Mouse (Mus musculus) C2C12 (cell line): ENCODE data around the gene Il16.

Experiments
- CEBPB ChIP-seq: IDR thresholded peaks from one replicate; pipeline ENCODE4 v1.6.1; 2011; ENCODE audit warnings: low read depth, mild to moderate bottlenecking, control low read depth, moderate library complexity
- CTCF ChIP-seq: IDR thresholded peaks from one replicate; pipeline ENCODE4 v1.5.1; 2011; ENCODE audit not compliant: control insufficient read depth, insufficient read depth, insufficient read length
- FOSL1 ChIP-seq: IDR thresholded peaks from one replicate; pipeline ENCODE4 v1.8.0; 2011; ENCODE audit warnings: mild to moderate bottlenecking, low read length; ENCODE audit not compliant: poor library complexity, insufficient read depth, severe bottlenecking
- MAX ChIP-seq: IDR thresholded peaks from one replicate; pipeline ENCODE4 v1.6.1; 2011; ENCODE audit warnings: mild to moderate bottlenecking, control low read depth
- MYOD1 ChIP-seq: IDR thresholded peaks from one replicate; pipeline ENCODE4 v1.6.1; 2011; ENCODE audit warnings: low read depth; ENCODE audit not compliant: control insufficient read depth, insufficient read length
- MYOG ChIP-seq: IDR thresholded peaks from one replicate; pipeline ENCODE4 v1.6.1; 2011; ENCODE audit not compliant: control insufficient read depth, insufficient read length; ENCODE audit errors: extremely low read depth
- USF1 ChIP-seq: IDR thresholded peaks from one replicate; pipeline ENCODE4 v1.6.1; 2011; ENCODE audit warnings: low read depth, mild to moderate bottlenecking, control low read depth, moderate library complexity

- no peak for TF ChIP-seq CEBPB
- TF ChIP-seq CTCF = no peak
- peak; percentile 95 for TF ChIP-seq MAX
- peak; percentile 33 for TF ChIP-seq MYOD1
- TF ChIP-seq USF1 = no peak
- no peak for TF ChIP-seq MYOG
- no peak for TF ChIP-seq FOSL1
These were observed 28.4 kb downstream of the Il16 start for GRCm38 (mm10) chr7:83717021-83717725.
